Mouse (Mus musculus) midbrain, embryonic 16.5 days (tissue): Measurements from ENCODE around the gene Cfap54. TPM values are rescaled to one million over a fixed set of nuclear protein-coding genes. Genes with fewer than 3 reads are reported as not detected.

Experiments
- ATAC-seq: fragments of 200-750 bp; cut with Nextera tagmentation; 2 replicates; pipeline ENCODE4 v1.8.0; 2017; ENCODE audit warnings: moderate TSS enrichment
- H3K27ac ChIP-seq: fragments of 300-500 bp; sonication (generic); 2 replicates; pipeline ENCODE4 v1.5.1; 2014; ENCODE audit warnings: mild to moderate bottlenecking, low read length, mixed read lengths
- H3K27me3 ChIP-seq: fragments of 300-500 bp; sonication (generic); 2 replicates; pipeline ENCODE4 v1.6.1; 2014; ENCODE audit warnings: low read depth, low read length, mixed read lengths; ENCODE audit not compliant: control insufficient read depth, insufficient read depth
- H3K36me3 ChIP-seq: fragments of 300-500 bp; sonication (generic); 2 replicates; pipeline ENCODE4 v1.6.1; 2014; ENCODE audit warnings: mild to moderate bottlenecking, low read length, moderate library complexity, mixed read lengths; ENCODE audit not compliant: control insufficient read depth, insufficient read depth
- H3K4me1 ChIP-seq: fragments of 300-500 bp; sonication (generic); 2 replicates; pipeline ENCODE4 v1.6.1; 2014; ENCODE audit warnings: mild to moderate bottlenecking, low read length, mixed read lengths; ENCODE audit not compliant: control insufficient read depth, insufficient read depth
- H3K4me2 ChIP-seq: fragments of 300-500 bp; sonication (generic); 2 replicates; pipeline ENCODE4 v1.6.1; 2014; ENCODE audit warnings: mild to moderate bottlenecking, low read length, mixed read lengths
- H3K4me3 ChIP-seq: fragments of 300-500 bp; sonication (generic); 2 replicates; pipeline ENCODE4 v1.5.1; 2014; ENCODE audit warnings: low read depth, mild to moderate bottlenecking, low read length, moderate library complexity, mixed read lengths
- H3K9ac ChIP-seq: fragments of 300-500 bp; sonication (generic); 2 replicates; pipeline ENCODE4 v1.6.1; 2014; ENCODE audit warnings: low read depth, low read length, mixed read lengths
- H3K9me3 ChIP-seq: fragments of 300-500 bp; sonication (generic); replicated peaks from 2 replicates; pipeline ENCODE4 v1.6.1; 2014; ENCODE audit warnings: mild to moderate bottlenecking, low read length, mixed read lengths; ENCODE audit not compliant: control insufficient read depth, poor library complexity, severe bottlenecking
- WGBS: fragments of 180-500 bp; shearing (Covaris S2); extraction: QIAGEN DNeasy Blood & Tissue Kit; methylation state at CpG from one replicate; pipeline ENCODE4 v1.1.7; 2014; 5-methylcytosine and 5-hydroxymethylcytosine counted together
- polyA plus RNA-seq: library from polyadenylated mRNA; unstranded; fragments of >200 nt; fragmentation: Nextera tagmentation; extraction: Ambion mirVana; gene quantifications from 2 replicates; pipeline ENCODE4 v1.2.1, GENCODE M21; 2015

The Cfap54 gene
- polyA plus RNA-seq, 1 experiment from 2014 or later = 3.2 TPM

GRCm38 (mm10) chr10:92930036-92930435, 151.4 kb downstream of the Cfap54 start:
- Histone ChIP-seq H3K4me3 (no peak overlapping the region), H3K9ac (no peak overlapping the region), H3K4me1 (peaks cover 3% of the 10 kb centered on the region; the same call in 1 of the 2 replicates), H3K4me2 (no peak overlapping the region), H3K36me3 (no peaks in the 10 kb centered on the region), H3K27ac (no peak overlapping the region), H3K27me3 (no peaks in the 10 kb centered on the region), H3K9me3 (no peaks in the 10 kb centered on the region)
- no peak for ATAC-seq
- WGBS = 77% methylated on average over 1 of the region's 1 CpGs

- no peaks in the 10 kb centered on the region for H3K9me3 ChIP-seq
- no peaks in the 10 kb centered on the region for H3K36me3 ChIP-seq
- 89% methylated on average over 3 of the region's 3 CpGs for WGBS
- H3K9ac ChIP-seq = no peak overlapping the region
- H3K4me3 ChIP-seq = no peak overlapping the region
- H3K27me3 ChIP-seq = no peaks in the 10 kb centered on the region
- no peak overlapping the region for H3K4me2 ChIP-seq
- H3K27ac ChIP-seq = no peak overlapping the region
- no peak for ATAC-seq
- H3K4me1 ChIP-seq = no peaks in the 10 kb centered on the region
Measured at GRCm38 (mm10) chr10:92928256-92928655, 153.2 kb downstream of the Cfap54 start.

- Histone ChIP-seq H3K9me3 (no peaks in the 10 kb centered on the region), H3K27ac (no peak overlapping the region), H3K27me3 (no peaks in the 10 kb centered on the region), H3K4me1 (no peaks in the 10 kb centered on the region), H3K4me2 (no peak overlapping the region), H3K36me3 (no peaks in the 10 kb centered on the region), H3K4me3 (no peak overlapping the region), H3K9ac (no peak overlapping the region)
- no peak for ATAC-seq
- 82% methylated on average over 1 of the region's 1 CpGs for WGBS
Measured at GRCm38 (mm10) chr10:92918551-92918950, 162.9 kb downstream of the Cfap54 start.

- peaks cover 2% of the 10 kb centered on the region; the same call in 1 of the 2 replicates for H3K4me1 ChIP-seq
- no peak overlapping the region for H3K4me3 ChIP-seq
- H3K4me2 ChIP-seq = no peak overlapping the region
- H3K27ac ChIP-seq = no peak overlapping the region
- no peaks in the 10 kb centered on the region for H3K9me3 ChIP-seq
- WGBS = 39% methylated on average over 6 of the region's 6 CpGs
- H3K9ac ChIP-seq = no peak overlapping the region
- no peaks in the 10 kb centered on the region for H3K27me3 ChIP-seq
- peak; percentile 25; the same call in 1 of the 2 replicates for ATAC-seq
- H3K36me3 ChIP-seq = no peaks in the 10 kb centered on the region
Measured at GRCm38 (mm10) chr10:92907246-92907645, 174.2 kb downstream of the Cfap54 start.

- no peaks in the 10 kb centered on the region for H3K9me3 ChIP-seq
- no peak overlapping the region for H3K27ac ChIP-seq
- ATAC-seq = no peak
- H3K4me3 ChIP-seq = no peak overlapping the region
- H3K36me3 ChIP-seq = no peaks in the 10 kb centered on the region
- no peak overlapping the region for H3K9ac ChIP-seq
- H3K27me3 ChIP-seq = no peaks in the 10 kb centered on the region
- WGBS = 90% methylated on average over 6 of the region's 6 CpGs
- H3K4me2 ChIP-seq = no peak overlapping the region
- no peaks in the 10 kb centered on the region for H3K4me1 ChIP-seq
Measured at GRCm38 (mm10) chr10:92888466-92888865, 193.0 kb downstream of the Cfap54 start.

DNA sequence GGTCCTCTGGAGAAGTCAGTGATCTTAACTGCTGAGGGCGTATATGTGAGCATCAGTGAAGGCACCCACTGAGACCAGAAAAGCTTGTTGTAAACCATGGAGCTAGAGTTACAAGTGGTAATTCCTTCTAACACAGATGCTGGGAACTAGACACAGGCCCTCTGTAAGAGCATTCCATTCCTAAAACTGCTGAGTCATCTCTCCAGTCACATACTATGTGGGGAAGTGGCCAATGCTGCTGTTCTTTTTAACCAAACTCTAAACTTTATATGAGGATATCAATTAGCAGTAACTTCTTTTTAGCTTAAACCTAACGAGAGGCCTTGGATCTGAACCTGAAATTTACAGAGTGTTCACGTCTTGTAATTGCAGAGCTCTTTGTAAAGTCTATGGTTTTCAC, 203.4 kb downstream of the Cfap54 start:
- Histone ChIP-seq H3K4me3 (no peak overlapping the region), H3K4me1 (no peaks in the 10 kb centered on the region), H3K27ac (no peak overlapping the region), H3K9ac (no peak overlapping the region), H3K9me3 (no peaks in the 10 kb centered on the region), H3K27me3 (no peaks in the 10 kb centered on the region), H3K4me2 (no peak overlapping the region), H3K36me3 (no peaks in the 10 kb centered on the region)
- no peak for ATAC-seq
- 93% methylated on average over 3 of the region's 3 CpGs for WGBS

GRCm38 (mm10) chr10:92840980-92841379, 240.4 kb downstream of the Cfap54 start:
- no peak overlapping the region for H3K9ac ChIP-seq
- no peaks in the 10 kb centered on the region for H3K27me3 ChIP-seq
- 93% methylated on average over 9 of the region's 9 CpGs for WGBS
- H3K27ac ChIP-seq = no peak overlapping the region
- H3K4me1 ChIP-seq = no peaks in the 10 kb centered on the region
- no peaks in the 10 kb centered on the region for H3K9me3 ChIP-seq
- H3K4me3 ChIP-seq = no peak overlapping the region
- H3K36me3 ChIP-seq = no peaks in the 10 kb centered on the region
- no peak for ATAC-seq
- H3K4me2 ChIP-seq = no peak overlapping the region

DNA sequence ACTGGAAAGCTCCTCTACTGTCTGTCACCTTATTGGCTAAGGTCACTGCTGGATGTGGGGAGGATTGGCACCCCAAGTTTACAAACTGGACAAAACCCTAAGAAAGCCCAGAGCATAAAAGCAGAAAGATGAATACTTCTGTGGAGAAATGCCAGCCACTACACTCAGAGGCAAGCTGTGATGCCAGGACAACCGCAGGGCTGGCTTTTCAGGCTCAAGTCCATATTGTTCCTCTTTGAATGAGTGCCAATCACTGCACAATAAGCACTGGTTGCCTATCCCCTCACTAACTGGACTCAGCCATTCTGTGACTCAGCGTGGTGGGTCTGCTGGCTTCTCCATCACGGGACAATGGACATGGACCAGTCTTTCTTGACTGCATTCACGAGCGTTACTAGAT, 243.8 kb downstream of the Cfap54 start:
- Histone ChIP-seq H3K27me3 (no peaks in the 10 kb centered on the region), H3K9me3 (no peaks in the 10 kb centered on the region), H3K9ac (no peak overlapping the region), H3K4me3 (no peak overlapping the region), H3K4me2 (no peak overlapping the region), H3K27ac (no peak overlapping the region), H3K4me1 (no peaks in the 10 kb centered on the region), H3K36me3 (no peaks in the 10 kb centered on the region)
- WGBS = 24% methylated on average over 5 of the region's 5 CpGs
- peak; percentile 84 for ATAC-seq

- ATAC-seq = no peak
- 47% methylated on average over 2 of the region's 2 CpGs for WGBS
- Histone ChIP-seq H3K36me3 (no peaks in the 10 kb centered on the region), H3K9ac (no peak overlapping the region), H3K27me3 (no peaks in the 10 kb centered on the region), H3K4me3 (no peak overlapping the region), H3K4me1 (no peaks in the 10 kb centered on the region), H3K4me2 (no peak overlapping the region), H3K27ac (no peak overlapping the region), H3K9me3 (no peaks in the 10 kb centered on the region)
Measured at GRCm38 (mm10) chr10:92837045-92837444, 244.4 kb downstream of the Cfap54 start.
